Mouse (Mus musculus) bone marrow, adult 2 months (tissue): ENCODE data around the gene Arhgap9. TPM values are rescaled to one million over a fixed set of nuclear protein-coding genes. Genes with fewer than 3 reads are reported as not detected.

ENCODE experiments used
- H3K27ac ChIP-seq: fragments of 200-500 bp; 2 replicates; pipeline ENCODE4 v1.5.1; 2012; ENCODE audit warnings: low read depth, mild to moderate bottlenecking, control low read depth, inconsistent platforms, low read length; ENCODE audit not compliant: control insufficient read depth, poor library complexity, insufficient read depth
- H3K4me1 ChIP-seq: fragments of 200-500 bp; 2 replicates; pipeline ENCODE4 v1.6.1; 2011; ENCODE audit warnings: low read length; ENCODE audit not compliant: control insufficient read depth, insufficient read depth
- H3K4me3 ChIP-seq: fragments of 200-500 bp; replicated peaks from 2 replicates; pipeline ENCODE3; 2011; ENCODE audit warnings: mild to moderate bottlenecking, low read depth, low read length, control low read depth; ENCODE audit not compliant: control insufficient read depth
- CTCF ChIP-seq: fragments of 200-500 bp; IDR thresholded peaks from 2 replicates; pipeline ENCODE4 v1.5.1; 2011; ENCODE audit warnings: low read length, control low read depth; ENCODE audit not compliant: control insufficient read depth, insufficient read depth
- POLR2A ChIP-seq: fragments of 200-500 bp; IDR thresholded peaks from 2 replicates; pipeline ENCODE4 v1.6.1; 2011; ENCODE audit warnings: low read depth, mild to moderate bottlenecking, control low read depth, low read length, borderline replicate concordance; ENCODE audit not compliant: control insufficient read depth
- WGBS: fragments of 180-500 bp; shearing (Covaris S2); methylation state at CpG from one replicate; pipeline ENCODE4 v1.1.7; 2018; 5-methylcytosine and 5-hydroxymethylcytosine counted together
- polyA plus RNA-seq: library from polyadenylated mRNA; stranded (reverse); fragments of >200 nt; gene quantifications from 2 replicates; pipeline ENCODE4 v1.2.4, GENCODE M21; 2011; ENCODE audit warnings: low replicate concordance; ENCODE audit not compliant: missing spikeins, insufficient read depth, insufficient read length

Gene Arhgap9
- polyA plus RNA-seq, 1 experiment = 77.2 TPM

- Histone ChIP-seq H3K4me3 (no peak overlapping the region), H3K4me1 (no peaks in the 10 kb centered on the region), H3K27ac (no peak overlapping the region)
- TF ChIP-seq POLR2A (no peak), CTCF (no peak)
- 4% methylated on average over 27 of the region's 27 CpGs for WGBS
Observed at GRCm38 (mm10) chr10:127340577-127341359, 19.0 kb downstream of the Arhgap9 start.

DNA sequence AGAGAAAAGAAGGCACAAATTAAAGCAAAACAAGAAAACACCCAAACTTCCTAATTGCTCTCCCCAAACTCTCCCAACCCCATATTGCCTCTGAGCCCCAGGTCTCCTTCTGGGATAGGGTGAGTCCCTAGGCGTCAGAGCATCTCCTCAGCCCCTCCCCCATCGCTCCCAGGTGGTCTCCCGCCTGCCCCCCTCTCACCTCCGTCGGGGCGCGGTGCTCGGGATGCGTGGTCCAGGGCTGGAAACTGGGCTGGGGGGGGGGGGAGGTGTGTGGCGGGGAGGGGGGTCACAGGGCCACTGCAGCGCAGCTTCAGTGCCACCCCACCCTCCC lies 19.6 kb downstream of the Arhgap9 start:
- 1% methylated on average over 11 of the region's 11 CpGs for WGBS
- H3K27ac ChIP-seq = no peak overlapping the region
- TF ChIP-seq POLR2A (no peak), CTCF (no peak)
- H3K4me1 ChIP-seq = no peaks in the 10 kb centered on the region
- no peak overlapping the region for H3K4me3 ChIP-seq

GRCm38 (mm10) chr10:127341891-127342639 lies 20.3 kb downstream of the Arhgap9 start, which contains the start of gene Gli1:
Gene Gli1, minus strand, starts transcription at chr10:127341974.
- H3K4me3 ChIP-seq = no peak within 1 kb of the TSS
- no peak within 1 kb of the TSS for H3K27ac ChIP-seq
- under 1% methylated on average over 29 of the region's 29 CpGs for WGBS
- no peaks in the 10 kb centered on the region for H3K4me1 ChIP-seq
- TF ChIP-seq POLR2A (no peak), CTCF (peak; percentile 94)

DNA sequence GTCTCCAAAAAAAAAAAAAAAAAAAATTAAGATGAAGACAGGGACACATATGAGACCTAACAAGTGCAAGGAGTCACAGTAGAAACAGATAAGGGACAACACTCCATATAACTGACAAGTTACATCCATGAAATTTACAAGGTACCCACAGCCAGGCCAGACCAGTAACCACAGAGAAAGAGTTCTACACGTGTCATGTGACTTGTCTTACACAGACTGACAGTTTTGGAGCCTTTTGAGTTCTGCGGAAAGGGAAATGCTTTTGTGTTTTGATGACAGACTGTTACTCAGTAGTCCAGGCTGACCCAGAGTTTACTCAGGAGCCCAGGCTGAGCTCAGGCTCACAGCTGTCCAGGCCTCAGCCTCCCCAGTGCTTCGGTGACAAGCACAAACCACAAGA lies 21.3 kb downstream of the Arhgap9 start:
- WGBS = 28% methylated on average over 3 of the region's 3 CpGs
- no peak for TF ChIP-seq POLR2A
- TF ChIP-seq CTCF = no peak
- Histone ChIP-seq H3K4me3 (no peak overlapping the region), H3K4me1 (no peaks in the 10 kb centered on the region), H3K27ac (no peak overlapping the region)

DNA sequence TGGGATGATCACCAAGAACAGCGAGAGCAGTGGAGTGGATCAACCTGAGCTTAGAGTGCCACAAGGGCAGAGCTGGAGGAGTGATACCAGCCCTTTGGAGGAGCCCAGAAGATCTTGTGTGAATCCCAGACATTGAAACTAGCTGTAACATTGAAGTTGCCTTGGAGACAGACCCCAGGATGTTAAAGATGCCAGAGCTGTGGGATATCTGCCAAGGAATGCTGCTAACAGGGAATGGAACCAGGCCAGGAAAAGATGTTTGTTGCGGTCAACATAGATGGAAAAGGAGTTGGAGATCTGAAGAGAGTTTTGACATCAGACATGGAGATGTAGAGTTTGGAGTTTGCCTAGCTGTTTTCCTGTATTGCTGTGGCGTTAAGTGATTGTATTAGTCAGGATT lies 24.4 kb downstream of the Arhgap9 start:
- Histone ChIP-seq H3K27ac (no peak overlapping the region), H3K4me3 (no peak overlapping the region), H3K4me1 (no peaks in the 10 kb centered on the region)
- no peak for TF ChIP-seq CTCF
- TF ChIP-seq POLR2A = no peak
- 84% methylated on average over 3 of the region's 3 CpGs for WGBS

- TF ChIP-seq POLR2A (no peak), CTCF (peak; percentile 31; the same call in 1 of the 2 replicates)
- Histone ChIP-seq H3K27ac (no peak overlapping the region), H3K4me3 (no peak overlapping the region), H3K4me1 (no peaks in the 10 kb centered on the region)
- WGBS = 74% methylated on average over 4 of the region's 4 CpGs
Observed at GRCm38 (mm10) chr10:127348957-127349356, 27.2 kb downstream of the Arhgap9 start.

GRCm38 (mm10) chr10:127349810-127350209 lies 28.0 kb downstream of the Arhgap9 start:
- no peak for TF ChIP-seq POLR2A
- no peak for TF ChIP-seq CTCF
- no peak overlapping the region for H3K27ac ChIP-seq
- no peak overlapping the region for H3K4me3 ChIP-seq
- no peaks in the 10 kb centered on the region for H3K4me1 ChIP-seq
- 73% methylated on average over 8 of the region's 8 CpGs for WGBS

DNA sequence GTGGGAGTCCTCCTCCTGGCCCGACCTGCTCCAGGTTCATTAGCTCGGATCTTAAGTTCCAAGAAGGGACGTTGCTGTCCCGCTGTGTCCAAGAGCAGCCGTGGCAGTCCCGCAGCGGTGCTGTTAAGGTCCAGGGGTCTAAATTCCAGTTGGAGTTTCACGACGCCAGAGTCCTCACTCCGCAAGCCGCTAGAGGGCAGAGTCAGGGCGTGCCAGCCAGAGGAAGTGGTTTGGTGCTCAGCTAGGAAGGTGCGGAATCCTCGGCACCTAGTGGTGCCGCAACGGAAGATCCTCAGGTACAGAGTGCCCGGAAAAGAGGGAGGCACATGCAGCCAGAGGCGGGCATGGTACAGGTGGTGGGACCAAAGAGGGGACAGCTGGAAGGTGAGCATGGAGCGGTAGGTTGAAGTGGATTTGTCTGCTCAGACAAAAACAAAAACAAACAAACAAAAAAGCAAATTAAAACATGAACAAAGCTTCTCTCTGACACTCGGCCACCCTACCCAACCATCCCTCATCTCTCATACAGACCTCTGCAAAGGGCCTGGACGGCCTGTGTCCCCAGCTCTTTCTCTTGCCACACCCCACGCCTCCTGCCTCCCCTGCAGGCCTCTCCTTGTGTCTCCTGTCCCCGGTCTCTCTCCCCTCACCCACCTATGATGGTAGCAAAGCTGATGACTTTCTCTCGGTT lies 29.0 kb downstream of the Arhgap9 start:
- no peak overlapping the region for H3K4me3 ChIP-seq
- 13% methylated on average over 24 of the region's 24 CpGs for WGBS
- TF ChIP-seq POLR2A (peak; percentile 33; the same call in 1 of the 2 replicates), CTCF (peak; percentile 90)
- no peaks in the 10 kb centered on the region for H3K4me1 ChIP-seq
- no peak overlapping the region for H3K27ac ChIP-seq
